Mouse (Mus musculus): ENCODE results near the gene Mgat5. TPM values are rescaled to one million over a fixed set of nuclear protein-coding genes. Genes with fewer than 3 reads are reported as not detected.
A peak's percentile ranks its signal among the peaks of the same experiment; 100 is the strongest.

Mgat5 gene
- polyA plus RNA-seq (2014; fragmentation: Nextera tagmentation; extraction: Ambion mirVana), result 7.2 and 7.6 TPM in 2 replicates

DNA sequence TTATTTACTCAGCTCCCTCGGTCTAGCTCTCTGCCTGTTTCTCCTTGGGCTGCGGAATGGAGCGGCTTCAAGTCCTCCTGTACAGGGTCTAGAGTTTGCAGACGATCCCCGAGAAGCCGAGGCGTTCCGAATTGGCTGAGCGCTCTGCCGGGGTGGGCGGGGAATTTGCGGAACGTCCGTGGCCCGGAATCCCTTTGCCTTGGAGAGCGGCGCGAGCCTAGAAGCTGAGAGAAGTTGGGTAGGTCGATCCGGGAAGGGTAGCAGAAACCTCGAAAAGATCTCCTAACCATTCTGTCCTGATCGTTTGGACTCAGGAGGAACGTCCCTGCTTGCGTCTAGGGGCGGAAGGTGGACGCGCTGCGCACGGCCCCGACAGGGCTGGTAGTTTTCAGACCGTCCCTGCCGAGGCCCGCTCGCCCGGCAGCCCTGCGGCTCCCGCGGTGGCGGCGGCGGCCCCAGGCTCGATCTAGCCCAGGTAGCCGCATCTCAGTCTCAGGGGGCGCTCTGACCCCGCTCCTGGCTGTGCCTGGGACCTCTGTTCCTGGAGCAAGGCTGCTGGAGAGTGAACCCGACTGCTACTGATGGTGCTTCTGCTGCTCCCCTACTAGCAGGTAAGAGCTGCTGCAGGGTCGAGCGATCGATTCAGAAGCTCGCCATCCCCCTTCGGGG, at the start of gene Mgat5:
Gene Mgat5, plus strand, starts transcription at position 199 of the 669 bp plus-strand sequence.
- H3K36me3 ChIP-seq (ENCODE audit: control insufficient read depth, insufficient read depth, low read length), result no peaks in the 10 kb centered on the region
- DNase-seq (ENCODE audit: low spot score) (peak; percentile 92), ATAC-seq (ENCODE audit: insufficient read depth, low FRiP score, low TSS enrichment) (peak; percentile 85)
- under 1% methylated on average over 51 of the region's 51 CpGs for WGBS
- H3K4me2 ChIP-seq (ENCODE audit: low read depth), result peak within 1 kb of the TSS; percentile 95
- no peaks in the 10 kb centered on the region for H3K27me3 ChIP-seq (ENCODE audit: control insufficient read depth, insufficient read depth, low read length)
- peak within 1 kb of the TSS; percentile 90 for H3K27ac ChIP-seq (ENCODE audit: low read depth, low read length)
- H3K4me3 ChIP-seq (ENCODE audit: low read depth, low read length), result peak within 1 kb of the TSS; percentile 83
- no peaks in the 10 kb centered on the region for H3K9me3 ChIP-seq (ENCODE audit: control insufficient read depth, low read length)
- peak within 1 kb of the TSS; percentile 74 for H3K9ac ChIP-seq (ENCODE audit: low read length)
- H3K4me1 ChIP-seq (ENCODE audit: control insufficient read depth, insufficient read depth, low read length), result no peaks in the 10 kb centered on the region

GRCm38 (mm10) chr1:127160118-127160760, 44.6 kb upstream of the Mgat5 start:
- no peak overlapping the region for H3K9ac ChIP-seq (ENCODE audit: low read length)
- no peaks in the 10 kb centered on the region for H3K4me1 ChIP-seq (ENCODE audit: control insufficient read depth, insufficient read depth, low read length)
- no peak overlapping the region for H3K4me3 ChIP-seq (ENCODE audit: low read depth, low read length)
- H3K27me3 ChIP-seq (ENCODE audit: control insufficient read depth, insufficient read depth, low read length), result no peaks in the 10 kb centered on the region
- DNase-seq (ENCODE audit: low spot score) (no peak), ATAC-seq (ENCODE audit: insufficient read depth, low FRiP score, low TSS enrichment) (no peak)
- WGBS, result 88% methylated on average over 5 of the region's 5 CpGs
- H3K9me3 ChIP-seq (ENCODE audit: control insufficient read depth, low read length), result no peaks in the 10 kb centered on the region
- H3K36me3 ChIP-seq (ENCODE audit: control insufficient read depth, insufficient read depth, low read length), result no peaks in the 10 kb centered on the region
- no peak overlapping the region for H3K27ac ChIP-seq (ENCODE audit: low read depth, low read length)
- H3K4me2 ChIP-seq (ENCODE audit: low read depth), result no peak overlapping the region

DNA sequence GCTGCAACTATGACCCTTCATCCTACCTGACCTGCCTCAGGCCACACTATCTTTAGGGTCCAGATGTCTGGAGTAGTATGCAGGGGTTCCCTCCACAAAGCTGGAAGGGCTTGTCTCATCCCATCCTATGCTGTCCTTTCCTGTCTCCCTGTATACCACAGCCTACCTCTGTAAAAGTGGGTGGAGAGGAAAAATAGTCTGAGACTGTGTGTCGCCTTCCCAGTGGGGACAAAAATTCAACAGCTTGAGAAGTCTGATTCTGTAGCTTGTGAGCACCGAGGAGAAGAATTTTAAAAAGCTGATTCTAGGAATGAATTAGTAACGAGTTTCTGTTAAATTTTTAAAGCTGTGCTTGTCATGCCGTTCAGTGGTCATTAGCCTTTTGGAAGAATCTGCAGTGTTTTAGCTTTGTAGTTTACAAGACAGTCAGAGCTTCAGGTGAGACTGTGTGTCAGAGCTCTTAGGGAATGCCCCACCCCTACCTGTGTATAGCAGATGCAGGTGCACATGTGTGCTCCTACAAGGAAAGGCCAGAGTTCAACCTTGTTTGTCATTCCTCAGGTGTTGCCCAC, 40.1 kb upstream of the Mgat5 start:
- no peak for DNase-seq (ENCODE audit: low spot score)

GRCm38 (mm10) chr1:127166521-127166920, 38.3 kb upstream of the Mgat5 start:
- Histone ChIP-seq H3K27me3 (ENCODE audit: control insufficient read depth, insufficient read depth, low read length) (no peaks in the 10 kb centered on the region), H3K36me3 (ENCODE audit: control insufficient read depth, insufficient read depth, low read length) (no peaks in the 10 kb centered on the region), H3K27ac (ENCODE audit: low read depth, low read length) (no peak overlapping the region), H3K4me2 (ENCODE audit: low read depth) (no peak overlapping the region), H3K4me3 (ENCODE audit: low read depth, low read length) (no peak overlapping the region), H3K9me3 (ENCODE audit: control insufficient read depth, low read length) (no peaks in the 10 kb centered on the region), H3K4me1 (ENCODE audit: control insufficient read depth, insufficient read depth, low read length) (no peaks in the 10 kb centered on the region), H3K9ac (ENCODE audit: low read length) (no peak overlapping the region)
- ATAC-seq (ENCODE audit: insufficient read depth, low FRiP score, low TSS enrichment) (no peak), DNase-seq (ENCODE audit: low spot score) (no peak)

More for the DNA sequence above, 40.1 kb upstream of the Mgat5 start:
- no peak overlapping the region for H3K4me2 ChIP-seq (ENCODE audit: low read depth)
- H3K36me3 ChIP-seq (ENCODE audit: control insufficient read depth, insufficient read depth, low read length), result no peaks in the 10 kb centered on the region
- H3K27me3 ChIP-seq (ENCODE audit: control insufficient read depth, insufficient read depth, low read length), result no peaks in the 10 kb centered on the region
- H3K4me1 ChIP-seq (ENCODE audit: control insufficient read depth, insufficient read depth, low read length), result no peaks in the 10 kb centered on the region
- 89% methylated on average over 4 of the region's 4 CpGs for WGBS
- H3K27ac ChIP-seq (ENCODE audit: low read depth, low read length), result no peak overlapping the region
- H3K4me3 ChIP-seq (ENCODE audit: low read depth, low read length), result no peak overlapping the region
- no peaks in the 10 kb centered on the region for H3K9me3 ChIP-seq (ENCODE audit: control insufficient read depth, low read length)
- ATAC-seq (ENCODE audit: insufficient read depth, low FRiP score, low TSS enrichment), result no peak
- no peak overlapping the region for H3K9ac ChIP-seq (ENCODE audit: low read length)

DNA sequence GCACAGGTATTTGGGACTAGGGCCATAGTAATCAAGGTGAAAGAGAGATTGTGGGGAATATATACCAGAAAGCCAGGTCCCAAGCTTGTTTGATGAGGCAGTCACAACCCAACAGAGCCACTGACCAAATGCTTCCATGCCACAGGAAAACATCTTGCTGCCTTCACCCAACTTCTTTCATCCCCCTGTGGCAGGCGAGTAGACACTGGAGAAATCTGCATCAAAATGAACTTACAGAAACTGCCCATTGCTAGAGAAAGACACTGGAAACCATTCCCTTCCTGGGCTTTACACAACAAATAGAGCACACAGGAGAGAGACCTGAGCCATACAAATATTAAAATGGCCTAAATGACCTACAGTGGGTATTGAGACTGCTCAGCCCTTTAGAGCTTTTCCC, 37.2 kb upstream of the Mgat5 start:
- no peaks in the 10 kb centered on the region for H3K27me3 ChIP-seq (ENCODE audit: control insufficient read depth, insufficient read depth, low read length)
- DNase-seq (ENCODE audit: low spot score), result no peak
- no peaks in the 10 kb centered on the region for H3K36me3 ChIP-seq (ENCODE audit: control insufficient read depth, insufficient read depth, low read length)
- H3K4me3 ChIP-seq (ENCODE audit: low read depth, low read length), result no peak overlapping the region
- no peaks in the 10 kb centered on the region for H3K9me3 ChIP-seq (ENCODE audit: control insufficient read depth, low read length)
- no peak overlapping the region for H3K4me2 ChIP-seq (ENCODE audit: low read depth)
- no peaks in the 10 kb centered on the region for H3K4me1 ChIP-seq (ENCODE audit: control insufficient read depth, insufficient read depth, low read length)
- no peak overlapping the region for H3K9ac ChIP-seq (ENCODE audit: low read length)
- H3K27ac ChIP-seq (ENCODE audit: low read depth, low read length), result no peak overlapping the region
- ATAC-seq (ENCODE audit: insufficient read depth, low FRiP score, low TSS enrichment), result no peak
- WGBS, result 69% methylated on average over 1 of the region's 1 CpGs

- Histone ChIP-seq H3K27ac (ENCODE audit: low read depth, low read length) (no peak overlapping the region), H3K9me3 (ENCODE audit: control insufficient read depth, low read length) (no peaks in the 10 kb centered on the region)
- 63% methylated on average over 8 of the region's 8 CpGs for WGBS
Observed at GRCm38 (mm10) chr1:127168205-127168604, 36.6 kb upstream of the Mgat5 start.

DNA sequence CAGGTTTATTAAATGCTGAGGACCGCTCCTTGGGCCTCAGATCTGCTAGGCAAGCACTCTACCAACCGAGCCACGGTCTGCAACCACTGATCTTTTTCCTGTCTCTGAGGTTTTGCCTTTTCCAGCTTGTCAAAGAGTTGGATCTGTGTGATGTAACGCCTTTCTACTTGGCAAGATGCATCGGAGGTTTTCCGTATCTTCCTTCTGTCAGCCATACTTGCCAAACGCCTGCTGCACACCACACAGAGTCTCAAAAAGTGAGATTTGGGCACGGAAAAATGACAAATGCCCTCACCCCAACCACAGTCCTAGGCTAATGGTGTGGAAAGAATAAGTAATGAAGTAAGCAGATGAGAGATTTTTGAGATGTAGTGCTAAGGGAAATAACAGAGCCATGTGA, 35.3 kb upstream of the Mgat5 start:
- Histone ChIP-seq H3K9ac (ENCODE audit: low read length) (no peak overlapping the region), H3K4me1 (ENCODE audit: control insufficient read depth, insufficient read depth, low read length) (no peaks in the 10 kb centered on the region), H3K36me3 (ENCODE audit: control insufficient read depth, insufficient read depth, low read length) (no peaks in the 10 kb centered on the region), H3K9me3 (ENCODE audit: control insufficient read depth, low read length) (no peaks in the 10 kb centered on the region), H3K27ac (ENCODE audit: low read depth, low read length) (no peak overlapping the region), H3K4me3 (ENCODE audit: low read depth, low read length) (no peak overlapping the region), H3K27me3 (ENCODE audit: control insufficient read depth, insufficient read depth, low read length) (no peaks in the 10 kb centered on the region), H3K4me2 (ENCODE audit: low read depth) (no peak overlapping the region)
- DNase-seq (ENCODE audit: low spot score) (no peak), ATAC-seq (ENCODE audit: insufficient read depth, low FRiP score, low TSS enrichment) (no peak)
- WGBS, result 89% methylated on average over 8 of the region's 8 CpGs

More at GRCm38 (mm10) chr1:127168205-127168604, 36.6 kb upstream of the Mgat5 start:
- H3K27me3 ChIP-seq (ENCODE audit: control insufficient read depth, insufficient read depth, low read length), result no peaks in the 10 kb centered on the region
- no peak overlapping the region for H3K9ac ChIP-seq (ENCODE audit: low read length)
- ATAC-seq (ENCODE audit: insufficient read depth, low FRiP score, low TSS enrichment) (no peak), DNase-seq (ENCODE audit: low spot score) (no peak)
- H3K4me2 ChIP-seq (ENCODE audit: low read depth), result no peak overlapping the region
- no peaks in the 10 kb centered on the region for H3K4me1 ChIP-seq (ENCODE audit: control insufficient read depth, insufficient read depth, low read length)
- H3K36me3 ChIP-seq (ENCODE audit: control insufficient read depth, insufficient read depth, low read length), result no peaks in the 10 kb centered on the region
- H3K4me3 ChIP-seq (ENCODE audit: low read depth, low read length), result no peak overlapping the region

DNA sequence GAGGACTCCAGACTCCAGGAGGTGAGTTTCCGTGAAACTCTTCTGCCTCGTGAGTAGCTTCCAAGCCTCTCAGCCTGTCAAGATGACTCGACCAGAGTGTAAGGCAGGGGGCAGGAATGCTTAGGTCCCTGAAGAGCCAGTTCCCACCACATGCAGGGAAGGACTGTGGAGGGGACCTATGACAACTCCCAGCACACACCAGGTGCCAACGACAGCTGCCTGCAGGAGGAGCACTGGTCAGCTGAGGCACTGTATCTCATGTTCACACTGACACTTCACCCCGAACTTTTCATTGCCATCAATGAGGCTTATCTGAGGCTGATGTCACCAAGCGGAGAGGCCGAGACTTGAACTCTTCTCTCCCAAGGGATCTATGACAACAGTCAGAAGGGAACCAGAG, 33.5 kb upstream of the Mgat5 start:
- 87% methylated on average over 7 of the region's 7 CpGs for WGBS

GRCm38 (mm10) chr1:127173448-127173847, 31.4 kb upstream of the Mgat5 start:
- H3K9ac ChIP-seq (ENCODE audit: low read length), result no peak overlapping the region
- 87% methylated on average over 3 of the region's 3 CpGs for WGBS
- H3K36me3 ChIP-seq (ENCODE audit: control insufficient read depth, insufficient read depth, low read length), result no peaks in the 10 kb centered on the region
- H3K9me3 ChIP-seq (ENCODE audit: control insufficient read depth, low read length), result no peaks in the 10 kb centered on the region
- ATAC-seq (ENCODE audit: insufficient read depth, low FRiP score, low TSS enrichment) (no peak), DNase-seq (ENCODE audit: low spot score) (no peak)
- no peaks in the 10 kb centered on the region for H3K4me1 ChIP-seq (ENCODE audit: control insufficient read depth, insufficient read depth, low read length)
- H3K27me3 ChIP-seq (ENCODE audit: control insufficient read depth, insufficient read depth, low read length), result no peaks in the 10 kb centered on the region
- no peak overlapping the region for H3K4me3 ChIP-seq (ENCODE audit: low read depth, low read length)
- H3K27ac ChIP-seq (ENCODE audit: low read depth, low read length), result no peak overlapping the region
- H3K4me2 ChIP-seq (ENCODE audit: low read depth), result no peak overlapping the region

More for the DNA sequence above, 33.5 kb upstream of the Mgat5 start:
- no peak for DNase-seq (ENCODE audit: low spot score)
- no peaks in the 10 kb centered on the region for H3K27me3 ChIP-seq (ENCODE audit: control insufficient read depth, insufficient read depth, low read length)
- no peak overlapping the region for H3K4me2 ChIP-seq (ENCODE audit: low read depth)
- H3K4me3 ChIP-seq (ENCODE audit: low read depth, low read length), result no peak overlapping the region
- no peaks in the 10 kb centered on the region for H3K4me1 ChIP-seq (ENCODE audit: control insufficient read depth, insufficient read depth, low read length)
- H3K9me3 ChIP-seq (ENCODE audit: control insufficient read depth, low read length), result no peaks in the 10 kb centered on the region
- H3K36me3 ChIP-seq (ENCODE audit: control insufficient read depth, insufficient read depth, low read length), result no peaks in the 10 kb centered on the region
- H3K27ac ChIP-seq (ENCODE audit: low read depth, low read length), result no peak overlapping the region
- H3K9ac ChIP-seq (ENCODE audit: low read length), result no peak overlapping the region
- no peak for ATAC-seq (ENCODE audit: insufficient read depth, low FRiP score, low TSS enrichment)
